Mouse (Mus musculus): ENCODE measurements around the gene Hscb. TPM values are rescaled to one million over a fixed set of nuclear protein-coding genes. Genes with fewer than 3 reads are reported as not detected.

Hscb gene
- polyA plus RNA-seq, 1 experiment from 2014 or later: 31.3 TPM

DNA sequence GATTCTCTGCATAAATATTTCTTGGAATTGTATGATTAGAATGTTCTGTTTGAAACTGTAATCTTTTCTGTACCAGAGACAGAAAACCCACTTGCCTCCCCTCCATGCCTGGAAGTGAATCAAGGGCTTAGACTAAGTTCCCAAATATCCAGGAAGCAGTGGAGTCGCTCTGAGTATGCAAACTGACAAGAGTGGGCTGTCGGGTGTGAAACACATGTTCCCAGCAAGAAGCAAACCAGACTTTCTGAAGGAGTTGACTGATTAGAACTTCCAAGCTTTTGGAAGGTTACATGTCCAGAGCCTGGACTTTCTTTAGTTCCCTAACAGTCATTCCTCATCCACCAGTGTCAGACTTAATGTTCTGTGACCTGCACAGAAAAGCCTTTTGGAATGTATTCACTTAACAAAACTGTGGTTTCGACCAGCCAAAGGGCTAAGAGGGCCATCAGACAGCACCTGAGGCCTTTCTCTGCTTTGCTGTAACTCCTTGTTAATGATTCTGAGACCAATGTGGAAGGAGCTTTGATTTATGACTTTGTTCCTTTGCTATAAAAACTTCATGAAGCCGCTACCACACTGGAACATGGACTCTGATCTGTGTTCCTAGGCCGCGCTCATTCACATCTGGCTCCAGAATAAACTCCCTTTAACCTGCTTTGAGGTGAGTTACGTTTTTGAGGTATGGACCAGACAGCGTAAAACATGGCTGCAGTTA lies 12.6 kb downstream of the Hscb start:
- Histone ChIP-seq H3K4me1 (no peaks in the 10 kb centered on the region), H3K27ac (no peak overlapping the region), H3K9ac (no peak overlapping the region), H3K9me3 (no peaks in the 10 kb centered on the region), H3K36me3 (no peaks in the 10 kb centered on the region), H3K4me2 (replicated peaks) (no peak overlapping the region), H3K4me3 (no peak overlapping the region), H3K27me3 (no peaks in the 10 kb centered on the region)
- no peak for ATAC-seq (ENCODE audit: insufficient number of reproducible peaks, insufficient read depth, low FRiP score, low TSS enrichment)
- WGBS: 85% methylated on average over 8 of the region's 8 CpGs

DNA sequence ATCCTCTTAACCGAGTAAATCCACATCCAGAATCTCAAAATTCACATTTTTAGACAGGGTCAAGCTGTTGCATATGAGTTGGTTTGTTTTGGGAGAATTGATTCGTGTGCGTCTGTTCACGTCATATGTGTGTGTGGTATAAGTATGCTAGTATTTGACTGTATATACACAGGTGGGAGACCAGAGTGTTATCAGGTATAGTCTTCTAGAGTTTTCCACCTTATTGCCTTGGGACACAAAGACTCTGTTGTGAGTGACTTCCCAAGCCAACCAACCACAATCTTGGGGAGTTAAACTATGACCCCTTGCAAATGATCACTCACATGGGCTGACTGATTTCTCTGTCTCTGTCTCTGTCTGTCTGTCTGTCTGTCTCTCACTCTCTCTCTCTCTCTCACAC lies 15.2 kb downstream of the Hscb start:
- WGBS: 84% methylated on average over 4 of the region's 4 CpGs
- no peaks in the 10 kb centered on the region for H3K4me1 ChIP-seq
- no peaks in the 10 kb centered on the region for H3K27me3 ChIP-seq
- H3K4me2 ChIP-seq (replicated peaks): no peak overlapping the region
- no peaks in the 10 kb centered on the region for H3K36me3 ChIP-seq
- H3K9me3 ChIP-seq: no peaks in the 10 kb centered on the region
- no peak overlapping the region for H3K27ac ChIP-seq
- ATAC-seq (ENCODE audit: insufficient number of reproducible peaks, insufficient read depth, low FRiP score, low TSS enrichment): no peak
- H3K4me3 ChIP-seq: no peak overlapping the region
- no peak overlapping the region for H3K9ac ChIP-seq

DNA sequence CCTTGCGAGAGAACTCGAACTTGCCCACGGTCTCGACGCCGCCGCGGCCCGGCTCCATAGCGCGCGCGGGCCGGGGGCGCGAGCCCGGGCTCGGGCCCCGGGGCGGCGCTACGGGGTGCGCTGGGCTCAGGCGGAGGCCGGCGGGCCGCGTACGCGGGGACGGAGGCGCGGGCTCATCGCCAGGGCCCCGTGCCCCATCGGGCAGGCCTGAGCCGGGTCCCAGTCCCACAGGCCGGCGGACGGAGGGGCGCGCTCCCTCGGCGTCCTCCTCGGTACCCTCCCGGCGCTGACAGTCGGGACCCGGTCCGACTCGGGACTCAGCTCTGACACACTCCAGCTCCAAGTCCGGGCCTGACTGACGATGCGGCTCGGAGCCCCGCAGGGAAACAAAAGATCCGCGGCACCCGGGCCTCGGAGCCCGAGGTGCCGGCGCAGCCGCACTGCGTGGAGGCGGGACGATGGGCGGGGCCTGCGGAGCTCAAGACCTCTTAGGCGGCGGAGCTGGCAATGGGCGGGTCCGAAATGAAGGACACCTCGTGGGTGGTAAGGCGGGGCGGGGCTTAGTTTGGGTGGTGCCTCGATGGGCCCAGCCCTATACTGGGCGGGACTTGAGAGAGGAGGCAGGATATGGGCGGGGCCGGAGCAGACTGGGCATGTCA lies 29.8 kb downstream of the Hscb start, which contains the start of gene Ulk1:
Ulk1 (minus strand) TSS at position 431 of the 659 bp plus-strand sequence.
- peak within 1 kb of the TSS; percentile 98 for H3K9ac ChIP-seq
- no peaks in the 10 kb centered on the region for H3K27me3 ChIP-seq
- H3K9me3 ChIP-seq: no peaks in the 10 kb centered on the region
- whole genome bisulfite sequencing: under 1% methylated on average over 80 of the region's 80 CpGs
- H3K36me3 ChIP-seq: peaks cover 17% of the 10 kb centered on the region; the same call in 1 of the 2 replicates
- peaks cover 35% of the 10 kb centered on the region for H3K4me1 ChIP-seq
- peak; percentile 91 for ATAC-seq (ENCODE audit: insufficient number of reproducible peaks, insufficient read depth, low FRiP score, low TSS enrichment)
- H3K4me2 ChIP-seq (replicated peaks): peak within 1 kb of the TSS; percentile 93
- H3K4me3 ChIP-seq: peak within 1 kb of the TSS; percentile 97
- peak within 1 kb of the TSS; percentile 90 for H3K27ac ChIP-seq

DNA sequence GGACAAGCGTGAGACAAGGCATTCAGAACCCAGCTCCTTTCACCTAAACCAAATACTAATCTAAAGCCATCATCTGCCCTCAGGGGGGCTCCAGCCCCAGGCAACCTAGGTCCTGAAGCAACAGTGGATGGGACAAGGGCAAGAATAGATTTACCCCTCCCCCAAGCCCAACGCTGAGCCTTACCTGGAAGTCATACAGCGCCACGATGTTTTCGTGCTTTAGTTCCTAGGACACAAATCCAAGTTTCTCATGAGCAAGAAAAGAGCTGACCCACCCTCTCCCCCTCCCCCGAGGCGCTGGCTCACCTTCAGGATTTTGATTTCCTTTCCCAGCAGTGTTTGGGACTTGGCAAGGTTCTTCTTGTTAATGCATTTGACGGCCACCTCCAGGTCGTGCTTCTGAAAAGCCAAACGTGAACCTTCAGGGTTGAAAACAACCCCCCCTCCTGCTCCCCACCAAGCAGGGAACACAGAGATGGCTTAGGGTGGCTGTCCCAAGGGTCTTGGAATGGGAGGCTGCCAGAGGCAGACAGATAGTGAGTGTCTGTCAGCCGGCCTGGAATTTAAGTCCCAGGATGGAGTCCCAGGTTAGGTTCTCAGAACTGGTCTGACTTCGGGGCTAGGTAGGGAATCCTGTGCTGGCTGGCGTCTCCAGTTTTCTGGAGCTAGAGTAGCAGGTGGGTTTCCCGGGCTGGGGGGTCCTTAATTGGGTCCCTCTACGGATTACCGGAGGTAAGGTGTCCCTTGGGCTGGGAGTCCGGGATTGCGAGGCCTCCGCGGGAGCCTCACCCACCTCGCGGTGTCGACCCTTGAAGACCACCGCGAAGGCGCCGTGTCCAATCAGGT lies 30.5 kb downstream of the Hscb start:
- no peaks in the 10 kb centered on the region for H3K27me3 ChIP-seq
- H3K27ac ChIP-seq: peak overlapping the region; percentile 90
- WGBS: 1% methylated on average over 27 of the region's 27 CpGs
- H3K4me2 ChIP-seq (replicated peaks): peak overlapping the region; percentile 93
- H3K36me3 ChIP-seq: peaks cover 23% of the 10 kb centered on the region; the same call in 1 of the 2 replicates
- H3K9ac ChIP-seq: peak overlapping the region; percentile 98
- ATAC-seq (ENCODE audit: insufficient number of reproducible peaks, insufficient read depth, low FRiP score, low TSS enrichment): no peak
- peaks cover 36% of the 10 kb centered on the region for H3K4me1 ChIP-seq
- peak overlapping the region; percentile 97 for H3K4me3 ChIP-seq
- no peaks in the 10 kb centered on the region for H3K9me3 ChIP-seq

DNA sequence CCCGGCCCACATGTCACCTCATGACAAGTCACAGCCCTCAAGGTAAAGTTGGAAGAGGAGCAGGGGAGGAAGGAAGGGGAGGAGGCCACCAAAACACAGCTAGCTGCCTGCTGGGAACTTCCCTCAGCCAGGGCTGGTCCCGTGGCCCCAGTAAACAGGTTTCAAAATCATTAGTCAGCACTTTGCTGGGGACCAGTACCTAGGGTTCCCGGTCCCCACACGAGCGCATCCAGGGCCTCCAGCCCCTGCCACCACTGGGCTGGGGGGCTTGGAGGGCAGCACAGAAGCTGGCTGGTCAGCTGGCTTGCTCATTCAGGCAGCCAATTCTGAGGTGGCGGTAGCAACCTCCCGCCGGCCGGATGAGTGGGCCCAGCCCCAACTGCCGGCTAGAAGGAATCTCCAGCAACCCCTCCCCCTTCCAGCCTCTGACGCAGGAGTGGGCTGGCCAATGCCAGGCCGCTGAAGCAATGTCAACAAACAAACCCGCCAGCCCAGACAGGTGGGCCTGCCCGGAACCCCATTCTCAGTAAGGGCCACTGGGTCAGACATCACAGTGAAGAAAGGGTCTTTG lies 31.4 kb downstream of the Hscb start:
- Histone ChIP-seq H3K36me3 (peaks cover 25% of the 10 kb centered on the region; the same call in 1 of the 2 replicates), H3K4me1 (peaks cover 36% of the 10 kb centered on the region), H3K4me3 (peak overlapping the region; percentile 97), H3K27me3 (no peaks in the 10 kb centered on the region), H3K4me2 (replicated peaks) (peak overlapping the region; percentile 93), H3K9ac (peak overlapping the region; percentile 98), H3K27ac (peak overlapping the region; percentile 43; the same call in 1 of the 2 replicates), H3K9me3 (no peaks in the 10 kb centered on the region)
- ATAC-seq (ENCODE audit: insufficient number of reproducible peaks, insufficient read depth, low FRiP score, low TSS enrichment): peak; percentile 58
- 2% methylated on average over 14 of the region's 14 CpGs for WGBS

DNA sequence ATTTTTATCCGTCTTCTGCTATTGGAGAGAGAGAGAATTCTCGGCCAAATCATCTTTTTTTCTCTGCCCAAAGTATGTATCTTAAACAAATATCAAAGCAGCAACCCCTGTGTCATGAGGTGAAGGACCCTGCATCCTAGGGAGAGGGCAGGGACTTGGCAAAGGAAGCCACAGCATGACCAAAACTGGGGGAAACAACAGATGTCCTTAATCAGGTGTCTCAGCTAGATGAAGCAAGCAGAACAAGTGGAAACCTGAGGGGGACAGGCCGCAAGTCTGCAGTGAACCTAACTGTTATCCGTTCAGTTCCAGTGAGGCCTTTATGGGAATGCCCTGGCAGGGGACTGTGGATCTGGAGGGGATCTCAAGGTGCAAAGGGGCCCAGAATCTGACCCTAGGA lies 32.1 kb downstream of the Hscb start:
- 81% methylated on average over 4 of the region's 4 CpGs for WGBS
- Histone ChIP-seq H3K9ac (peak overlapping the region; percentile 98), H3K27ac (no peak overlapping the region), H3K9me3 (no peaks in the 10 kb centered on the region), H3K4me1 (peaks cover 36% of the 10 kb centered on the region), H3K4me2 (replicated peaks) (peak overlapping the region; percentile 93), H3K4me3 (peak overlapping the region; percentile 97), H3K36me3 (peaks cover 30% of the 10 kb centered on the region), H3K27me3 (no peaks in the 10 kb centered on the region)
- ATAC-seq (ENCODE audit: insufficient number of reproducible peaks, insufficient read depth, low FRiP score, low TSS enrichment): no peak

DNA sequence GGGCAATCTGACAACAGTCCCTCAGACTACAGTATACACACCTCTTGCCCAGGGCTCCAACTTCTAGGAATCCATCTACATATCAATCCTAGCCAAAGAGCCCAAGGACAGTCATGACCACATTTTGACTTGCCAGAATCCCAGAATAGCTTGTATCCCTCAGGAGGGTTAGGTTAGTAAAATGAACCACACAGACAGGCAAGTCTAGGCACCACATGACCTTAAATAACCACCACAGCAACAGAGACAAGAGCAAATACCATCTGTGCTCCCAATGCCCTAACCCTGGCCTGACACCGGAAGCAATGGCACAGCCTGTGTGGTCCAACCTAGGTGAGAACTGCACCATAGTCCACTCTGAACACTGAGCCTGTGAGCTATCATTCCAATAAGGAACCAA lies 32.9 kb downstream of the Hscb start:
- WGBS: 79% methylated on average over 1 of the region's 1 CpGs
- no peak for ATAC-seq (ENCODE audit: insufficient number of reproducible peaks, insufficient read depth, low FRiP score, low TSS enrichment)
- Histone ChIP-seq H3K36me3 (peaks cover 37% of the 10 kb centered on the region), H3K9ac (no peak overlapping the region), H3K9me3 (no peaks in the 10 kb centered on the region), H3K4me2 (replicated peaks) (no peak overlapping the region), H3K27me3 (no peaks in the 10 kb centered on the region), H3K4me3 (no peak overlapping the region), H3K27ac (no peak overlapping the region), H3K4me1 (peaks cover 36% of the 10 kb centered on the region)

DNA sequence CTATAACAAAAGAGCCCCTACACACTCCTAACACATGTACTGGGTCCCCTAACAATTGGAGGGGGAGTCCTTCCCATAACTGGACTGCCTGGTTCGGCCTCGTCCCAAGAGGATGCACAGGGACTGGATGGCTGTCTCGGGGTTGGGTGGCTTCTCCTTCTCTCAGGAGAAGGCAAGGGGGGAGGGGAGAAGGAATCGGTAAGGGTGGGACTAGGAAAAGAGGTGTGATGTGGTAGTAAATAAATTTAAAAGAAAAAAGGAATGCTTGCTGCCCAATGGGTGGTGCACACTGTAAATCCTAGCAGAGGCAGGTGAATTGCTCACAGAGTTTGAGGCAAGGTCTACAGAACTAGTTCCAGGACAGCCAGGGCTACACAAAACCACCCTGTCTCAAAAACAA lies 33.4 kb downstream of the Hscb start:
- no peaks in the 10 kb centered on the region for H3K9me3 ChIP-seq
- 86% methylated on average over 4 of the region's 4 CpGs for WGBS
- H3K4me1 ChIP-seq: peaks cover 36% of the 10 kb centered on the region
- no peaks in the 10 kb centered on the region for H3K27me3 ChIP-seq
- no peak overlapping the region for H3K4me2 ChIP-seq (replicated peaks)
- H3K27ac ChIP-seq: no peak overlapping the region
- no peak for ATAC-seq (ENCODE audit: insufficient number of reproducible peaks, insufficient read depth, low FRiP score, low TSS enrichment)
- peaks cover 41% of the 10 kb centered on the region for H3K36me3 ChIP-seq
- H3K9ac ChIP-seq: no peak overlapping the region
- H3K4me3 ChIP-seq: no peak overlapping the region

DNA sequence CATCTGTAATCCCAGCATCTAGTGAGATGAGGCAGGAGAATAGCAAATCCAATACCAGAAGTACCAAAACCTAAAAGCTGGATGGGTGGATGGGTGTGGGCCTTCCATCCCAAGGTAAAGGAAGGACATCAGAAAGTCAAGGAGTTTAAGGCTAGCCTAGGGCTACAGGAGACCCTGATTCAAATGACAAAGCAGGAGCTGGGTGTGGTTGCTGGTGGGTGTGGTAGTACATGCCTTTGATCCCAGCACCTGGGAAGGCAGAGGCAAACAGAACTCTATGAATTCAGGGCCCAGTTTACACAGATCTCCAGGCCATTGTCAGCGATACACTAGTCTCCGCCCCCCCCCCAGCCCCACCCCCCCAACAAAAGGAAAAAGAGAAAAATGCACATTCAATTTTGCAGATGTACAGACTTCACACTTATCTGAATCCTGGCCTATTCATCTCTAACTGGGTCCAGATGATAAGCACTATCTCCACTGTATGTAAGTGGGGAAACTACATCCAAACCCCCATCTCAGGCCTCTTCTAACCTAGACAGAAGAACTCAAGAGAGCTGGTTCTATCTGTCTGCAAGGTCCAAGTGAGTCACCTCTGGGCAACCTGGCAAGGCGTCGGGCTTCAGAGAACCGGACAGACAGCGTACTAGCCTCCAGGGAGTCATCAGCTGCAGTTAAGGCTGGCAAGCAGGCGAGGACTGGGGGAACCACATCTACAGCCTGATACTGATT lies 35.4 kb downstream of the Hscb start:
- Histone ChIP-seq H3K9ac (no peak overlapping the region), H3K27me3 (no peaks in the 10 kb centered on the region), H3K36me3 (peaks cover 58% of the 10 kb centered on the region), H3K9me3 (no peaks in the 10 kb centered on the region), H3K4me1 (peaks cover 36% of the 10 kb centered on the region), H3K4me2 (replicated peaks) (no peak overlapping the region), H3K4me3 (no peak overlapping the region), H3K27ac (no peak overlapping the region)
- ATAC-seq (ENCODE audit: insufficient number of reproducible peaks, insufficient read depth, low FRiP score, low TSS enrichment): no peak
- WGBS: 81% methylated on average over 7 of the region's 7 CpGs

DNA sequence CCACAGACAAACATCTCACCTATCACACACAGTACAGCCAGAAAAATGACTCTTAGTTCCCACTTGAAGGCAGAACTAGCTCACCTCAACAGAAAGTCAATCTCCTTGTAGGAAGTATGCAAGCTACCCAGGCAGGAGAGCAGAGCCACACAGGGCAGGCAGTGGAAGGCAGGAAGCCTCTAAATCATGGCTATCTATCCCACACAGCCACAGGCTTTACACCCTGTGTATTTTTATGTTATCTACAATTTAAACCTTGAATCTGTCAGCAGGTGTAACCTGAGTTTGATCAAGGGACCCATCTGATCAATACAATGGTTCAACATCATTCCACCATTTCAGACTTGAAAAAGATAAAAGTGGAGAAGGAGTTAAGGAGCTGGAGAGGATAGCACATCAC lies 36.8 kb downstream of the Hscb start:
- no peaks in the 10 kb centered on the region for H3K27me3 ChIP-seq
- ATAC-seq (ENCODE audit: insufficient number of reproducible peaks, insufficient read depth, low FRiP score, low TSS enrichment): no peak
- H3K4me3 ChIP-seq: no peak overlapping the region
- H3K4me1 ChIP-seq: peaks cover 23% of the 10 kb centered on the region
- H3K9me3 ChIP-seq: no peaks in the 10 kb centered on the region
- H3K4me2 ChIP-seq (replicated peaks): no peak overlapping the region
- peaks cover 71% of the 10 kb centered on the region for H3K36me3 ChIP-seq
- H3K9ac ChIP-seq: no peak overlapping the region
- no peak overlapping the region for H3K27ac ChIP-seq

DNA sequence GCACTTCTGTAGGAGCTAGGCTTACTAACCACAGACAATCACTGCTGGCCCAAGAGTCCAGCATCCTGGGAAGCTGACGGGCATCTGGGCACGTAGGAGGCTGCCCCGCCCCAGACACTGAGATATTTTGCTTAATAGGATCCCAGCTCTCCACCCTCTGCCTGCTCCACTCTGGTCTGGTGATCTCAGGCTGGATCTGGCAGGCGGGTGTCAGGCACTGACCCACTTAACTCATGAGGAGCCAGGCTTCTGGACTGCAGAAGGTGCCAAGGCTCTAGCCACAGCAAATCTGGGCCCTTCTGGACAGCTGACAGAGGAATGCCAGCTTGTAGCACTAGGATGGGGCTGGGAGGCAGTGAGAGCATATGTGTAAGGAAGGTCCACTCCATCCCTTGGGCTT lies 37.4 kb downstream of the Hscb start:
- Histone ChIP-seq H3K9ac (no peak overlapping the region), H3K27ac (no peak overlapping the region), H3K4me2 (replicated peaks) (no peak overlapping the region), H3K36me3 (peaks cover 76% of the 10 kb centered on the region), H3K4me1 (peaks cover 17% of the 10 kb centered on the region), H3K9me3 (no peaks in the 10 kb centered on the region), H3K27me3 (no peaks in the 10 kb centered on the region), H3K4me3 (no peak overlapping the region)
- no peak for ATAC-seq (ENCODE audit: insufficient number of reproducible peaks, insufficient read depth, low FRiP score, low TSS enrichment)
- 90% methylated on average over 4 of the region's 4 CpGs for whole genome bisulfite sequencing
